Mouse (Mus musculus) kidney, embryonic 15.5 days (tissue): ENCODE measurements around the gene Osbpl9. TPM values are rescaled to one million over a fixed set of nuclear protein-coding genes. Genes with fewer than 3 reads are reported as not detected.
A peak's percentile ranks its signal among the peaks of the same experiment; 100 is the strongest.

Source experiments
- microRNA counts: library from miRNA; unstranded; fragments of <30 nt; microRNA quantifications from one replicate; lab custom pipeline; 2016
- microRNA-seq: library from miRNA; unstranded; fragments of <30 nt; microRNA quantifications from one replicate; pipeline ENCODE4, GENCODE M21; 2016
- polyA plus RNA-seq: library from polyadenylated mRNA; unstranded; fragments of >200 nt; fragmentation: Nextera tagmentation; extraction: Ambion mirVana; gene quantifications from 2 replicates; pipeline ENCODE4 v1.2.1, GENCODE M21; 2015

The Osbpl9 gene
- polyA plus RNA-seq, 1 experiment from 2014 or later: 70.5 TPM

MicroRNA genes within 50 kb of the gene (microRNA counts, 519-probe panel; counts per million panel counts)
- 2,664 counts per million, percentile 60 among the panel's probes with 10 or more counts for microRNA mmu-miR-761 (lab: Ali Mortazavi, UCI)

Small RNA genes lying within 50 kb of the gene (microRNA-seq; reads per million reads assigned to microRNA genes)
- not detected for gene Mir761

Other genes starting within 250 kb of the Osbpl9 start
- gene Nrd1, start 201.6 kb downstream of the Osbpl9 start, polyA plus RNA-seq: 65.9 and 71.8 TPM in 2 replicates
- gene Calr4, start 32.2 kb upstream of the Osbpl9 start, polyA plus RNA-seq: 0.27 and 0.29 TPM in 2 replicates
- gene Eps15, start 78.0 kb upstream of the Osbpl9 start, polyA plus RNA-seq: 37.8 and 40.6 TPM in 2 replicates
- 5.4 and 5.6 TPM in 2 replicates for gene Ttc39a, start 204.4 kb upstream of the Osbpl9 start, polyA plus RNA-seq